Mouse (Mus musculus) brain, embryonic 14.5 days (tissue): ENCODE results near the gene Atrnl1.

Source experiments
- CTCF ChIP-seq: fragments of 200-500 bp; IDR thresholded peaks from 2 replicates; pipeline ENCODE4 v1.5.1; 2012; ENCODE audit warnings: inconsistent platforms, mild to moderate bottlenecking, moderate library complexity, borderline replicate concordance; ENCODE audit not compliant: insufficient read depth, insufficient read length; ENCODE audit errors: extremely low read depth
- POLR2A ChIP-seq: fragments of 200-500 bp; IDR thresholded peaks from 2 replicates; pipeline ENCODE4 v1.6.1; 2012; ENCODE audit warnings: mild to moderate bottlenecking, inconsistent platforms, borderline replicate concordance; ENCODE audit not compliant: poor library complexity, insufficient read depth, insufficient read length, severe bottlenecking; ENCODE audit errors: extremely low read depth

- TF ChIP-seq POLR2A: no peak
- TF ChIP-seq CTCF: no peak
Measured at GRCm38 (mm10) chr19:57926164-57926860, 315.5 kb downstream of the Atrnl1 start.
